Mouse (Mus musculus) liver, adult 2 months (tissue): ENCODE data around the gene Tent5b.

Source experiments
- CTCF ChIP-seq: fragments of 200-500 bp; IDR thresholded peaks from 2 replicates; pipeline ENCODE4 v1.5.1; 2011; ENCODE audit warnings: low read depth, low read length, control low read depth
- POLR2A ChIP-seq: fragments of 200-500 bp; IDR thresholded peaks from 2 replicates; pipeline ENCODE4 v1.6.1; 2011; ENCODE audit warnings: low read length, control low read depth; ENCODE audit not compliant: insufficient read depth; ENCODE audit errors: extremely low read depth

GRCm38 (mm10) chr4:133451536-133451935 lies 28.4 kb upstream of the Tent5b start:
- peak; percentile 84 for TF ChIP-seq CTCF
- TF ChIP-seq POLR2A, result no peak
